Mouse (Mus musculus) hindbrain, embryonic 15.5 days (tissue): ENCODE measurements around the gene Ints7. TPM values are rescaled to one million over a fixed set of nuclear protein-coding genes. Genes with fewer than 3 reads are reported as not detected.

Experiments used
- ATAC-seq: fragments of 200-750 bp; cut with Nextera tagmentation; 2 replicates; pipeline ENCODE4 v1.8.0; 2017; ENCODE audit warnings: low read depth, moderate number of reproducible peaks, moderate TSS enrichment; ENCODE audit not compliant: low FRiP score
- H3K27ac ChIP-seq: fragments of 300-500 bp; sonication (generic); replicated peaks from 2 replicates; pipeline ENCODE4 v1.5.1; 2015; ENCODE audit warnings: mild to moderate bottlenecking, inconsistent platforms
- H3K27me3 ChIP-seq: fragments of 300-500 bp; sonication (generic); 2 replicates; pipeline ENCODE4 v1.6.1; 2015; ENCODE audit warnings: control low read depth, inconsistent platforms
- H3K36me3 ChIP-seq: fragments of 300-500 bp; sonication (generic); 2 replicates; pipeline ENCODE4 v1.6.1; 2015; ENCODE audit warnings: control low read depth, inconsistent platforms
- H3K4me1 ChIP-seq: fragments of 300-500 bp; sonication (generic); replicated peaks from 2 replicates; pipeline ENCODE4 v1.6.1; 2015; ENCODE audit warnings: control low read depth, inconsistent platforms
- H3K4me2 ChIP-seq: fragments of 300-500 bp; sonication (generic); 2 replicates; pipeline ENCODE4 v1.6.1; 2015; ENCODE audit warnings: moderate library complexity, mild to moderate bottlenecking, inconsistent platforms
- H3K4me3 ChIP-seq: fragments of 300-500 bp; sonication (generic); 2 replicates; pipeline ENCODE4 v1.5.1; 2015; ENCODE audit warnings: mild to moderate bottlenecking, inconsistent platforms
- H3K9ac ChIP-seq: fragments of 300-500 bp; sonication (generic); 2 replicates; pipeline ENCODE4 v1.6.1; 2015; ENCODE audit warnings: inconsistent platforms
- H3K9me3 ChIP-seq: fragments of 300-500 bp; sonication (generic); 2 replicates; pipeline ENCODE4 v1.6.1; 2016; ENCODE audit warnings: control low read depth, inconsistent platforms
- WGBS: fragments of 180-500 bp; shearing (Covaris S2); methylation state at CpG from one replicate; pipeline ENCODE4 v1.1.7; 2015; 5-methylcytosine and 5-hydroxymethylcytosine counted together
- polyA plus RNA-seq: library from polyadenylated mRNA; unstranded; fragments of >200 nt; fragmentation: Nextera tagmentation; extraction: Ambion mirVana; gene quantifications from 2 replicates; pipeline ENCODE4 v1.2.1, GENCODE M21; 2015

The Ints7 gene
- polyA plus RNA-seq, 1 experiment from 2014 or later = 36.7 TPM

DNA sequence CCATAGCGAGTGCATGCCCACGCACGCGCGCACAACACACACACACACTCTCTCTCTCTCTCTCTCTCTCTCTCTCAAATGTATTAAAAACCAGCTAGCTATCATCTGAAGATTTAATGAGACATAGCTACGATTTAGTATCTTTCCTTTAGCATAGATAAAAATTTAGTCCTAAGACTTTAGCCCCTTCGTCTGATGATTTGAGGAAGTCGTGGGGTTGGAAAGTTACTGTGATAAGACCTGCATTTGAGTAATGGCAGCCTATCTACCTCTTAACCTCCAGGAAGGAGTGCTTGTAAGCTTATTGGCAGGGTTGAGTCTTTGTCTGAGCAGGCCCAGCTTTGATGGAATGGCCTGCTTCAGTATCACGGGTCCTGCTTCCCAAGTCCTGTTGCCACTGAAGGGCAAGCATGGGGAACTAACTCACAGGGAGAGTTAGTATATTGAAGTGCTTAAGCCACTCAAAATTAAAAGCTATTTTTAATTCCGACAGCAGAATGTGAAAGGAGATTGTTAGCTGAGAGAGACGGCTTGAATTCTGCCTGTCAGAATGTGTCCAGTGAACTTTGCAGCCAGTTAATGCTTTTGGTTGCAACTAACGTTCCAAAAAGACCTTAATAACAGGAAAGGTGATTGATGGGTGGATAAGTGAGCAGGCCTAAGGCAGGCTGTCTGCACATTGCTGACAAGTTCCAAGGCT, 42.8 kb downstream of the Ints7 start:
- no peak overlapping the region for H3K4me2 ChIP-seq
- no peak for ATAC-seq
- H3K9me3 ChIP-seq = no peaks in the 10 kb centered on the region
- H3K27ac ChIP-seq = no peak overlapping the region
- 94% methylated on average over 12 of the region's 12 CpGs for WGBS
- no peak overlapping the region for H3K9ac ChIP-seq
- no peak overlapping the region for H3K4me3 ChIP-seq
- H3K4me1 ChIP-seq = no peaks in the 10 kb centered on the region
- H3K36me3 ChIP-seq = peaks cover 70% of the 10 kb centered on the region
- H3K27me3 ChIP-seq = no peaks in the 10 kb centered on the region

DNA sequence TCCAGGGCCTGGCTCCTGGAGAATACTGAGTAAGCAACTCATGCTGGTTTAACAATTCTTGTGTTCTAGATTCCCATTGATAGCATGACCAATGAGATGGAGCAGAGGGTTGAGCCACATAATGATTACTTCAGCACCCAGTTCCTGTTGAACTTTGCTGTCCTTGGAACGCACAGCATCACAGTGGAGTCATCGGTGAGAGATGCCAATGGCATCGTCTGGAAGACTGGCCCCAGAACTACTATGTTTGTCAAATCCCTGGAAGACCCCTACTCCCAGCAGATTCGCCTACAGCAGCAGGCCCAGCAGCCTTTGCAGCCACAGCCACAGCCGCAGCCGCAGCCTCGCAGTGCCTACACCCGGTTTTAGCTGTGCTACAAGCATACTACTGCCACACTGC, 45.7 kb downstream of the Ints7 start:
- no peak for ATAC-seq
- H3K27me3 ChIP-seq = no peaks in the 10 kb centered on the region
- H3K4me2 ChIP-seq = no peak overlapping the region
- 95% methylated on average over 8 of the region's 8 CpGs for WGBS
- no peak overlapping the region for H3K9ac ChIP-seq
- H3K27ac ChIP-seq = no peak overlapping the region
- no peak overlapping the region for H3K4me3 ChIP-seq
- H3K9me3 ChIP-seq = no peaks in the 10 kb centered on the region
- no peaks in the 10 kb centered on the region for H3K4me1 ChIP-seq
- H3K36me3 ChIP-seq = peaks cover 44% of the 10 kb centered on the region

DNA sequence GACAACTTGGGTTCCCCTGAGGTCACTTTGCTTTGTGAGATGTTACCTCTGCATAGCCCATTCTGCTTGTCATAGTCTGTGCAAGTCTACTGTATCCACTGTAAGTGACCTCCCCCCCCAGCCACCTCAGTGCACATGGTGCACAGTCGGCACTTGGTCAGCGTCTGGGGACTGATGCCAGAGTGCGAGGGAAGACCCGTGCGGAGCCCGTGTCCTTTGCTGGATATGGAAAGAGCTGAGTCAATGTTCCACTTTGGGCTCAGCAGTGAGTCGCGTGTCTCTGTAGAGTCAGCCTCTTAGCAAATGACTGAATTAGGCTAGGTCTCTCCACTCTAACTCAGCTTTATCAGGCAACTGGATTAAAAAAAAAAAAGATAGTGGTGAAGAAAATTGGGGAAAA, 47.4 kb downstream of the Ints7 start:
- no peak overlapping the region for H3K27ac ChIP-seq
- no peak overlapping the region for H3K4me3 ChIP-seq
- no peaks in the 10 kb centered on the region for H3K9me3 ChIP-seq
- H3K36me3 ChIP-seq = peaks cover 31% of the 10 kb centered on the region
- no peaks in the 10 kb centered on the region for H3K4me1 ChIP-seq
- H3K4me2 ChIP-seq = no peak overlapping the region
- H3K27me3 ChIP-seq = no peaks in the 10 kb centered on the region
- WGBS = 92% methylated on average over 8 of the region's 8 CpGs
- ATAC-seq = no peak
- no peak overlapping the region for H3K9ac ChIP-seq

DNA sequence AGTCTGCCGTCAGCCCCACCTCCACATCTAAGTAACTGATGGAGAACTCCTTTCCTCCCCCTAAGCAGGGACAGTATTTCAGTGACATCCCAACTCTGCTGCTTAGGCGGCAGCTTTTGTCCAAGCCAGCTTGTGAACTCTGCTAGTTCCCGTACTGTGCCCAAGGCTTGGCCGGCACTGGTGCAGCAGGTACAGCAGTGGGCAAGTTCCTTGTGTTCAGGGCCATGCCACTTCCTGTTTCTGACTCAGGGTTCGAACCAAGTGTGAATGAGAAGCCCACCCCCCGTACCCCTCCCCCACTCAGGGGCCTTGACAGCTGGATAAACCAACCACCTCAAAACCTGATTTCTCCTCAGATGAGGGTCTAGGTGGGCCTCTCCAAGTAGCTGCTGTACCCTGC, 49.1 kb downstream of the Ints7 start:
- Histone ChIP-seq H3K4me1 (no peaks in the 10 kb centered on the region), H3K36me3 (peaks cover 21% of the 10 kb centered on the region), H3K9me3 (no peaks in the 10 kb centered on the region), H3K27ac (no peak overlapping the region), H3K27me3 (no peaks in the 10 kb centered on the region), H3K9ac (no peak overlapping the region), H3K4me2 (no peak overlapping the region), H3K4me3 (no peak overlapping the region)
- ATAC-seq = no peak
- WGBS = 80% methylated on average over 6 of the region's 6 CpGs

DNA sequence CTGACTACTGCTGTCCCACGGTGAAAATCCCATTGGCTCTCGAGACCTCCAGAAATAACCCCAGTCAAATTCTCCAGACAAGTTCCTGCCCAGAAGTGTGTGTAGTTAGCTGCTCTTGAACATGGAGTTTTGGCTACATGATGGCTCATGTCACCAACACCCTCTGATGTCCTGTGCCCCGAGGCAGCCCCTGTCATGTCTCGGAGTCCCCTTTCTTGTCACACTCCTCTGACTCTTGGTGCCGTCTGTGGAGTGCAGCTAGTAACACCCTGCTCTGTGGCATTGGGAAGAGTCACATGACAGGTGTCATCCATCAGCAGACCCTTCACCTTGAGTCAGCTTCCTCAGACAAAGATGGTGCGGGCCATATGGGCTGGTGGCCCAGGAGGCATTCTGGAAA, 49.6 kb downstream of the Ints7 start:
- Histone ChIP-seq H3K9me3 (no peaks in the 10 kb centered on the region), H3K27ac (no peak overlapping the region), H3K9ac (no peak overlapping the region), H3K4me2 (no peak overlapping the region), H3K27me3 (no peaks in the 10 kb centered on the region), H3K4me1 (no peaks in the 10 kb centered on the region), H3K36me3 (peaks cover 15% of the 10 kb centered on the region), H3K4me3 (no peak overlapping the region)
- 75% methylated on average over 6 of the region's 6 CpGs for WGBS
- no peak for ATAC-seq

DNA sequence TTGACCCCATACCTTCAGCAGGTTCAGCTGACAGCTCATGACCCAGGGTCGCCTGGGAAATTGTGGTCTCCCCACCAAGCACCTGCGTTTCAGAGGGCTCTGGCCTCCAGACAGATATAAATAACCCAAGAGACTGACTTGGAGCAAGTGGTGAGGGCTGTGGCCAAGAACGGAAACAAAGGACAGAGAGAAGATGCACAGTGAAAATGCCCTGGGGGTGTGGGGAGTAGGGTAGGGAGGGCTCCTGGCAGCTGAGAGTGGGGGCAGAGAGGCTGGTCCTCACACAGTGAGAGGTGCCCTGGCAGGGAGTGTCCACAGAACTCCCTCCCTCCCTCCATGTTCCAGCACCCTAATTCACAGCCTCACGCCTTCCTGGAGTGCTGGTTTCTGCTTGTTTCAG, 50.2 kb downstream of the Ints7 start:
- no peaks in the 10 kb centered on the region for H3K27me3 ChIP-seq
- H3K36me3 ChIP-seq = peaks cover 9% of the 10 kb centered on the region
- no peak for ATAC-seq
- H3K9ac ChIP-seq = no peak overlapping the region
- no peak overlapping the region for H3K4me2 ChIP-seq
- no peaks in the 10 kb centered on the region for H3K4me1 ChIP-seq
- no peak overlapping the region for H3K27ac ChIP-seq
- no peaks in the 10 kb centered on the region for H3K9me3 ChIP-seq
- WGBS = 49% methylated on average over 4 of the region's 4 CpGs
- H3K4me3 ChIP-seq = no peak overlapping the region

DNA sequence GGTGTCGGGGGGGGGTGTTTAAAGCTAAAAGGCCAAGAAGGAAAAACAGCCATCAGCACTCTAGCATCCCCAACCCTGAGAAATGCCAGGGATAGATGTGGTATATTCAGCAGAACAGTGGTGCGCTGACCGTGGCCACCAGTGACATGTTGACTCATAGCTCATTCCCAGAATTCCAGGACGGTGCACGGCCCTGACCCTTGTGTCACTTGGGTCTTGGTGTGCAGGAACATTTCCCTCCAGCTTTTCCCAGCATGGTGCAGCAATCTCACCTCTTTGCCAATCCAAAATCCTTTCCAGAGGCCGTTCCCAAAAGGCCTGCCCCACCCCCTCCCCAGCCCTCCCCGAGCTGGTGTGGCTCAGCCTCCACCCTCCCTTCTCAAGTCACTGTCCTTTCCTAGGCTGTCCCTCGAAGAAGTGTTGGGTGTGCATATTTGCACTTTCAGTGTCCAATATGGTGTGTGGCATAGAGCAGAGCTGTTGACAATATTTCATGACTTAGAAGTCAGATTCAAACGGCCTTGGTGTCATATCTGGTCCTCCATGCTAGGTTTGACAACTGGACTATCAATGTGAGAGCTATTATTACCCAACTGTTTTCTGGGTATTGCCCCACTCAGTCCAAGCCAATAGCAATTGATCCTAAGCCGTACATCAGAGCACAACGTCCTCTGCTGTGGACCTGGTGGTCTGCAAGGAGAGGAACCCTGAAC, 53.2 kb downstream of the Ints7 start:
- Histone ChIP-seq H3K4me2 (no peak overlapping the region), H3K9ac (no peak overlapping the region), H3K4me3 (no peak overlapping the region), H3K36me3 (no peaks in the 10 kb centered on the region), H3K27ac (no peak overlapping the region), H3K9me3 (no peaks in the 10 kb centered on the region), H3K27me3 (no peaks in the 10 kb centered on the region), H3K4me1 (no peaks in the 10 kb centered on the region)
- 72% methylated on average over 11 of the region's 11 CpGs for WGBS
- ATAC-seq = no peak

DNA sequence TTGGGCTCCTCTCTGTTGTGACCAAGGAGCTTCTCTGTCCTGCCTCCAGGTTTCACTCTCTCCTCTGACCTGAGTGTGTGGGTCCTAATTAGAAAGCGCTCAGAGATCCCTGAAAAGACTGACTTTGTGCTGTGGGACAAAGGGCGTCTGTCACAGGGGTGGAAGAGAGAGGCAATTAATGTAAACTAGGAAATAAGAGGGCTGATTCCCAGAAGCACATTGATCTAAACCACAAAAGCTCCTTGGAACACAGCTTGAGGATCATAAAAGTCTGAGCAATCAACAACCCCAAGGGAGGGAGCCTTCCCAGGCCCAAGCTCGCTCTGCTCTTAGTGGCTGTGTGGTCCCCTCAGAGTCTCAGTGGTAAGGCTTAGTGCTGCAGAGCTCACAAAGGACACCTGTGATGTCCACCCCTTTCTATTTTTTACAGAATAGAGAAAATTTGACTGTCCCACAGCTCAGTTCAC, 53.8 kb downstream of the Ints7 start:
- Histone ChIP-seq H3K36me3 (no peaks in the 10 kb centered on the region), H3K27ac (no peak overlapping the region), H3K27me3 (no peaks in the 10 kb centered on the region), H3K9me3 (no peaks in the 10 kb centered on the region), H3K4me1 (no peaks in the 10 kb centered on the region), H3K4me3 (no peak overlapping the region), H3K9ac (no peak overlapping the region), H3K4me2 (no peak overlapping the region)
- WGBS = 45% methylated on average over 3 of the region's 3 CpGs
- no peak for ATAC-seq

DNA sequence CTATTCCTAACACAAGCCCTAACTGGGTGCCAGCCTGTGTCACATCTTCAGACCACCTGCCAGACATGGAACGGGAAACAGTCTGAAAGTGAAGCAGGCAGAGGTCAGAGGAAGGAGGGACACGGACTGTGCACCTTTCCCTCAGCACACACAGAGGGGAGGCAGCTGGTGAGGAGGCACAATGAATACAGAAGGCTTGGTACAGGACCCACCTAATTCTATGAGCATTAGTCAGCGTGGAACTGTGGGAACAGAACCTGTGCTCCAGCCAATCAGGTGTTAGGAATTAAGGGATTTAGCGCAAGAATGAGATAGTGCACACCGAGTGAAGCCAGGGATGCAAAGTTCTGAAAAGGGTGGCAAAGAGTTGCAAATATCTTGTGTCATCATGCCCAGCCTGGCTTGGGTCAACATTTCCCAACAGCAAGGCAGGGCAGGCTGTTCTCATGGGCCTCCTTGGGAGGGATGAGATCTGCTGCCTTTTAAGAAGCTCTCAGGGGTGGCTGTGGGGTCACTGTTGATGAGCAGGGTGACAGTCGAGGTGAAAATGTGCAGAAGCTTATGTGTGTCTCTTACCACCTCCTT, 57.2 kb downstream of the Ints7 start:
- H3K9ac ChIP-seq = no peak overlapping the region
- no peak overlapping the region for H3K4me3 ChIP-seq
- H3K9me3 ChIP-seq = no peaks in the 10 kb centered on the region
- no peak overlapping the region for H3K27ac ChIP-seq
- no peak overlapping the region for H3K4me2 ChIP-seq
- 77% methylated on average over 6 of the region's 6 CpGs for WGBS
- no peaks in the 10 kb centered on the region for H3K4me1 ChIP-seq
- H3K36me3 ChIP-seq = no peaks in the 10 kb centered on the region
- ATAC-seq = no peak
- H3K27me3 ChIP-seq = no peaks in the 10 kb centered on the region

DNA sequence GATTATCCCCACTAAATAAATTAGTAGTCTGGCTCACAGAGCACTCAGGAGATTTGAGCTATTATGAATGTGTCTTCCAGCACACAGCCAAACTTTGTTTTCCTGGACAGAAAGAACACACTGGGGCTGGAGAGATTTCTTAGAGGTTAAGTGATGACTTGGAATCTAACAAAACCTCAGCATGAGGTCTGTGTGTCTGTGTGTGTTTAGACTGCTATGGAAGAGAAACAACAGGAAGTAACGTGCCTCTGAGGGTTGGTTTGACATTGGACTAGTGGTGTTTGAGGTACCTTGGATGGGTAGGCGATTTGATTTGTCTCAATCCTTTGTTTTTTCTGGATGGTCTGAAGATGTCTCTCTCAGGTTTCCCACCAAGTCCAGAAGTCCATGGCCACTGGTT, 58.7 kb downstream of the Ints7 start:
- no peak overlapping the region for H3K4me2 ChIP-seq
- H3K4me1 ChIP-seq = no peaks in the 10 kb centered on the region
- H3K9ac ChIP-seq = no peak overlapping the region
- no peak overlapping the region for H3K27ac ChIP-seq
- no peak for ATAC-seq
- H3K27me3 ChIP-seq = no peaks in the 10 kb centered on the region
- WGBS = 72% methylated on average over 2 of the region's 2 CpGs
- H3K4me3 ChIP-seq = no peak overlapping the region
- H3K9me3 ChIP-seq = no peaks in the 10 kb centered on the region
- no peaks in the 10 kb centered on the region for H3K36me3 ChIP-seq

DNA sequence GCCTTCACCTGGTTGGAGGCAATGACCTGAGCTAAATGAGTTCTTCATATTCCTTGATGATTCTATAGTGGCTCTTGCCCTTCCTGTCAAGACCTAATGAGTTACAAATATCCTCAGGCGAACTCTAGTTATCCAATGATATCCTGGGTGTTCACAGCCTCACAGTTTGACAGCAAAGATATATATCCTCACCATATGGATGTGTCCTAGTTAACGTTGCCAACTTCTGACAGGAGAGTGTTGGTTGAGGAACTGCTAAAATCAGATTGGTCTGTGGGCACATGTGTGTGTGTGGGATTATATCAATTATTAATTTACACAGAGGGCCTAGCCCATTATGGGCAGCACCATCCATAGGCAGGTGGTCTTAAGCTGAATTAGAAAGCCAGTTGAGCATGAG, 63.0 kb downstream of the Ints7 start:
- Histone ChIP-seq H3K27ac (no peak overlapping the region), H3K9me3 (no peaks in the 10 kb centered on the region), H3K4me1 (0 out of 2 replicates have a peak, but pooled peaks cover 3% of the 10 kb centered on the region), H3K27me3 (no peaks in the 10 kb centered on the region), H3K36me3 (no peaks in the 10 kb centered on the region), H3K9ac (no peak overlapping the region), H3K4me3 (no peak overlapping the region), H3K4me2 (no peak overlapping the region)
- ATAC-seq = no peak
- WGBS = 86% methylated on average over 2 of the region's 2 CpGs

DNA sequence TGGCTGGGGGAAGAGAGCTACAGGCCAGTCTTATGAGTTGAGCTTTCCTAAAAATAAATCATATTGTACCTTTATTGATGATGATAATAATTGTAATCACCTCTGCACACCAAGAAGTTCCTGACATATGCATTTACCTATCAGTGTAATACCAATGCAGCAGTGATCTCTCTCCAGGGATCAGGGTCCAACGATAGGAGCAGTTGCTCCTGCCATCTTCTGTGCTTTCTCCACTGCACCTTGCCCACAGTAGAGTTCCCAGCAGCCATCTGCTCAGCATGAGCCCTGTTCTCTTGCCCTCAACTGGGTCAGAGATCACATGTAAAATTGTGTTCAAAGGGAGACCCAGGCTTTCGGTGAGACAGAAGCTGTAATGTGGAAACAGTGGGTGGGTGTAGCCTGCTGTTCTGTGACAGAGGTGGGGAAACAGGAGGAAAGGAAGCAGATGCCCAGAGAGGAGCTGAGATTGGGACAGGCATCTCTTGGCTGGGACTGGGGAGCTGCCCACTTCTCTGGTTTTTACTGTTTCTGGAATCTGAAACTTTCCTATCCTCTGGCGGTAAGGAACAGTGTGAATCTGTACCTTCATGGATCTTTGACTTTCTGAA, 63.9 kb downstream of the Ints7 start:
- H3K4me3 ChIP-seq = no peak overlapping the region
- no peaks in the 10 kb centered on the region for H3K27me3 ChIP-seq
- no peak overlapping the region for H3K9ac ChIP-seq
- H3K36me3 ChIP-seq = no peaks in the 10 kb centered on the region
- no peak for ATAC-seq
- H3K4me2 ChIP-seq = no peak overlapping the region
- no peaks in the 10 kb centered on the region for H3K9me3 ChIP-seq
- WGBS = 69% methylated on average over 3 of the region's 3 CpGs
- H3K4me1 ChIP-seq = 0 out of 2 replicates have a peak, but pooled peaks cover 3% of the 10 kb centered on the region
- H3K27ac ChIP-seq = no peak overlapping the region
